Mouse (Mus musculus) intestine, embryonic 16.5 days (tissue): ENCODE measurements around the gene Cux1. TPM values are rescaled to one million over a fixed set of nuclear protein-coding genes. Genes with fewer than 3 reads are reported as not detected.
A peak's percentile ranks its signal among the peaks of the same experiment; 100 is the strongest.

Source experiments
- ATAC-seq: fragments of 200-750 bp; cut with Nextera tagmentation; 2 replicates; pipeline ENCODE4 v1.8.0; 2017; ENCODE audit warnings: moderate TSS enrichment, moderate library complexity
- H3K27ac ChIP-seq: fragments of 300-500 bp; sonication (generic); 2 replicates; pipeline ENCODE4 v1.5.1; 2014; ENCODE audit warnings: mild to moderate bottlenecking, low read length
- H3K27me3 ChIP-seq: fragments of 300-500 bp; sonication (generic); replicated peaks from 2 replicates; pipeline ENCODE4 v1.6.1; 2014; ENCODE audit warnings: low read length, control low read depth, mixed read lengths; ENCODE audit not compliant: control insufficient read depth, insufficient read depth
- H3K36me3 ChIP-seq: fragments of 300-500 bp; sonication (generic); 2 replicates; pipeline ENCODE4 v1.6.1; 2014; ENCODE audit warnings: low read length, control low read depth; ENCODE audit not compliant: control insufficient read depth, insufficient read depth
- H3K4me1 ChIP-seq: fragments of 300-500 bp; sonication (generic); 2 replicates; pipeline ENCODE4 v1.6.1; 2014; ENCODE audit warnings: low read length, control low read depth, mixed read lengths; ENCODE audit not compliant: control insufficient read depth, insufficient read depth
- H3K4me2 ChIP-seq: fragments of 300-500 bp; sonication (generic); 2 replicates; pipeline ENCODE4 v1.6.1; 2014; ENCODE audit warnings: low read depth, low read length, control low read depth
- H3K4me3 ChIP-seq: fragments of 300-500 bp; sonication (generic); 2 replicates; pipeline ENCODE4 v1.5.1; 2014; ENCODE audit warnings: mild to moderate bottlenecking, low read length
- H3K9ac ChIP-seq: fragments of 300-500 bp; sonication (generic); 2 replicates; pipeline ENCODE4 v1.6.1; 2014; ENCODE audit warnings: low read depth, low read length
- H3K9me3 ChIP-seq: fragments of 300-500 bp; sonication (generic); 2 replicates; pipeline ENCODE4 v1.6.1; 2016; ENCODE audit warnings: low read length, control low read depth; ENCODE audit not compliant: control insufficient read depth
- WGBS: fragments of 180-500 bp; shearing (Covaris S2); extraction: QIAGEN DNeasy Blood & Tissue Kit; methylation state at CpG from one replicate; pipeline ENCODE4 v1.1.7; 2014; 5-methylcytosine and 5-hydroxymethylcytosine counted together
- polyA plus RNA-seq: library from polyadenylated mRNA; unstranded; fragments of >200 nt; fragmentation: Nextera tagmentation; extraction: Ambion mirVana; gene quantifications from 2 replicates; pipeline ENCODE4 v1.2.1, GENCODE M21; 2015

The Cux1 gene
- polyA plus RNA-seq, 1 experiment from 2014 or later: 62.5 TPM

DNA sequence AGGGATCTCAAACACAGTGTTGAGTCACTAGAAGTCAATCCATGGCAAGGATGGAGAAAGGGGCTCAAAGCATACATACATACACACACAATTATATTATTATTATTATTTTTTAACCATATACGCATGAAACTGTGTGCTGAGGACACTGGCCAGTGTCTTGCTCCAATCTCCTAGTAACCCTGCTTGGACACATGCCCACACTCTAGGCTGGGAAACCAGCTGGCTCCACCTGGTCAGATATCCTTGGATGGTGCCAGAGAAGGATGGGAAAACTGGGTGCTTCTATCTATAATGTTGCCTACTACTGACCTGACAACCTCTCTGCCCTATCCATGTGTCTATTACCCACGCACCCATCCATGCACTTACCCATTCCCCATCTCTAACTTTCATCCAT lies 275.7 kb downstream of the Cux1 start:
- Histone ChIP-seq H3K36me3 (no peaks in the 10 kb centered on the region), H3K9me3 (no peaks in the 10 kb centered on the region), H3K4me2 (no peak overlapping the region), H3K27ac (no peak overlapping the region), H3K9ac (no peak overlapping the region), H3K27me3 (no peaks in the 10 kb centered on the region), H3K4me3 (no peak overlapping the region), H3K4me1 (no peaks in the 10 kb centered on the region)
- WGBS: 85% methylated on average over 2 of the region's 2 CpGs
- no peak for ATAC-seq

DNA sequence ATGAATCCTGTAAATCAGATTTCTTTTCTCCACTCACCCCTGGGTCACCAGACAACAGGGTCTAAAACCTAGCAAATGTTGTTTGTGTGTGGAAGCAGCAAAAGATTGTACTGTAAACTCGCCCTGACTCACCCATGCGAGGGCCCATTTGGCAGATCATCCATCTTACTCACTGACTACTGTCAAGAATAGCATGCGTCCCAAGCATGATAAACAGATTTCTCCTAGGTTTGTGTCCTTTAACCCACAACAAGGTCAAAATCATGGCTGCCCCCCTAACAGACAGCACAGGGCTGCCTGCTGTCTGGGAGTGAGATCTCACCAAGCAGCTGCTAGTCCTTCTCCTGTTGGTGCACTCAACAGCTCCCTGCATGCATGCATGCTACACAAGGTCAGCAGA lies 277.5 kb downstream of the Cux1 start:
- no peaks in the 10 kb centered on the region for H3K36me3 ChIP-seq
- 81% methylated on average over 3 of the region's 3 CpGs for WGBS
- no peak for ATAC-seq
- H3K27me3 ChIP-seq: no peaks in the 10 kb centered on the region
- H3K4me1 ChIP-seq: no peaks in the 10 kb centered on the region
- no peak overlapping the region for H3K4me2 ChIP-seq
- 0 out of 2 replicates have a peak overlapping the region, but pooled peaks have one; percentile 5 for H3K9ac ChIP-seq
- H3K9me3 ChIP-seq: no peaks in the 10 kb centered on the region
- no peak overlapping the region for H3K27ac ChIP-seq
- H3K4me3 ChIP-seq: no peak overlapping the region

DNA sequence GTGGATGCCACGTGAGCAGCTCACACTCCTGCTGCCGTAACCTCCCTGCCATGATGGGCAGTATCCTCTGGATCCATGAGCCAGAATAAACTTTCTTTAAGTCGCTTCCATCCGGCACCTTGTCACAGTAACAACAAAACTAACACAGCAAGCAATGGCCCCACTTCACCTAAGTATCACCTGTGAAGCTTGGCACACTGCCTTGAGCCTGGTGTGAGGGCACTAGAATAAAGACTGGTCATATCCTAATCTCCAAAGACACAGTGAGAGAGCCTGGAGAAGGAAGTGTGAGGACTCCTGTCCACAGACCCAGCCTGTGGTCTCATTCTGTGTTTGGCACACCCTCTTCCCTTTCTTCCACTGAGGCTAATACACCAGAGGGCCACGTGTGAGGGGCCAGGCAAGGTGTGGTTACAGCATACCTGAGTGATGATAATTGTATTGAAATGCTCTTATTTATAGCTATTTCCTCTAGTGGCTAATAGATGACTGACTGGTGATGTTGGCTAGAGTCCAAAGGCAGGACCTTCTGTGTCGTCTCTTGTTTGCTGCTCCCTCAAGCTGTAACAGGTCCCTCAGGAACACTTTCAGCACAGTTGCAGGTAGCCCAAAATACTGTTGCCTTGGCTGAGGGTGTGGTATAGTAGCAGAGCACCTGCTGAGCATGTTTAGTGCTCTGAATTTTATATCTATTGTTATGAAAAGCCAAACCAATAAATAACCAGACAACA lies 278.8 kb downstream of the Cux1 start:
- 74% methylated on average over 6 of the region's 6 CpGs for WGBS

DNA sequence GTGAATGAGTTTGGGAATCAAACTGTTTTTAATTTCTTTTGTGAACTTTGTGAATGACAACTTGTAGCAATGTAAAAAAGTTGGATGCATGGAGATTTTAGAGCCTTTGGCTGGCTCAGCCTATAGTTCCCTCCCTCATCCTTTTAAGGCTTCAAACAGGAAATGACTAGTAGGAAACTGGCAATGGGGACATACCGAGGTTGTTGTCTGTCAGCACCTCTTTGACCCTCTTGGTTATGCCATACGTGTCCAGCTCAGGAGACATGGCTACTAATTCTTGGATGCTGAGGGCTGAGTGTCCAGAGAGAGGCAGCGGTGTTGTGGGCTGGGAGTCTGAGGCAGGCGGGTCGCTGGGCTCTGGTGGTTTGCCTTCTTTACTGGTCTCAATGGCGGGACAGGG lies 280.7 kb downstream of the Cux1 start:
- no peak for ATAC-seq
- Histone ChIP-seq H3K4me3 (no peak overlapping the region), H3K4me1 (no peaks in the 10 kb centered on the region), H3K27ac (no peak overlapping the region), H3K4me2 (no peak overlapping the region), H3K9ac (no peak overlapping the region), H3K9me3 (no peaks in the 10 kb centered on the region), H3K27me3 (no peaks in the 10 kb centered on the region), H3K36me3 (no peaks in the 10 kb centered on the region)
- WGBS: 79% methylated on average over 6 of the region's 6 CpGs

More for the DNA sequence above, 278.8 kb downstream of the Cux1 start:
- Histone ChIP-seq H3K27me3 (no peaks in the 10 kb centered on the region), H3K4me3 (no peak overlapping the region), H3K36me3 (no peaks in the 10 kb centered on the region), H3K27ac (no peak overlapping the region), H3K4me2 (no peak overlapping the region), H3K9me3 (no peaks in the 10 kb centered on the region), H3K4me1 (no peaks in the 10 kb centered on the region), H3K9ac (no peak overlapping the region)
- peak; percentile 42 for ATAC-seq

DNA sequence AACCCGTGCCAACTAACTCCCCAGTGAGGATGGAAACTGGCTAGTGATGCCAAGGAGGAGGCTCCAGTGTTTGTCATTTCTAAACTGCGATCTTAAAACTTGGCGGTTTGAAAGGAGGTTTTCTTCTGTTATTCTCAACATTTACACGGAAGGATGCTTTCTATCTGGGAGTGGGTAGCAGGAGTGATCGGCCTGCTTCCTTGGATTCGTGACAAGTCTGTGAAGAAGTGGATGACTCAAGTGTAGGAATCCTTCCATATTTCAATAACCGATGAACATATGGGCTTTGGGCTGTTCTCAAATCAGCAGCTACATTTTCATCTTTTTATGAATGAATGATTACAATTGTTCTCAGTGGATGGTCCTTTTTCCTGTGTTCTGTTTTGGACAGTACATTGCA lies 282.2 kb downstream of the Cux1 start:
- Histone ChIP-seq H3K9ac (no peak overlapping the region), H3K4me2 (no peak overlapping the region), H3K4me3 (no peak overlapping the region), H3K27ac (no peak overlapping the region), H3K27me3 (no peaks in the 10 kb centered on the region), H3K4me1 (no peaks in the 10 kb centered on the region), H3K36me3 (no peaks in the 10 kb centered on the region), H3K9me3 (no peaks in the 10 kb centered on the region)
- no peak for ATAC-seq
- WGBS: 89% methylated on average over 7 of the region's 7 CpGs

DNA sequence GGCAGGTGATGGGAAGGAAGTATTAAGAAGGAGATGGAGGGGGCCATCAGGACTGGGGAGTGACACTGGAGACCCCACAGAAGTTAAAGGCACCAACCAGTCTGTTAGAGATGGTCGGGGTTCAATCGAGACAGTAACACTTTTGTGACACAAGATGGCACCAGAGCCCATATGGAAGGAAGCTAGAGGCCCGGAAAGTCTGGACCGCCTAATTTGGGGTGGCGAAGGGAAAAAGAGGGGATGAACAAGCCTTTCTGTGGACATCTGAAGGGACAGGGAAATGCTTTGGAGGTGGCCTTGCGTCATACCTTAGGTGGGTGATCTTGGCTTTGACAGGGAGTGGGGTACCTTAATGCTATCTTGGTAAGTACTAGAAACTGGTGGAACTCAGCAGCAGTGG lies 285.9 kb downstream of the Cux1 start:
- Histone ChIP-seq H3K4me3 (no peak overlapping the region), H3K9me3 (no peaks in the 10 kb centered on the region), H3K27me3 (no peaks in the 10 kb centered on the region), H3K4me1 (no peaks in the 10 kb centered on the region), H3K27ac (no peak overlapping the region), H3K36me3 (peaks cover 17% of the 10 kb centered on the region), H3K9ac (no peak overlapping the region), H3K4me2 (no peak overlapping the region)
- WGBS: 59% methylated on average over 6 of the region's 6 CpGs
- no peak for ATAC-seq

DNA sequence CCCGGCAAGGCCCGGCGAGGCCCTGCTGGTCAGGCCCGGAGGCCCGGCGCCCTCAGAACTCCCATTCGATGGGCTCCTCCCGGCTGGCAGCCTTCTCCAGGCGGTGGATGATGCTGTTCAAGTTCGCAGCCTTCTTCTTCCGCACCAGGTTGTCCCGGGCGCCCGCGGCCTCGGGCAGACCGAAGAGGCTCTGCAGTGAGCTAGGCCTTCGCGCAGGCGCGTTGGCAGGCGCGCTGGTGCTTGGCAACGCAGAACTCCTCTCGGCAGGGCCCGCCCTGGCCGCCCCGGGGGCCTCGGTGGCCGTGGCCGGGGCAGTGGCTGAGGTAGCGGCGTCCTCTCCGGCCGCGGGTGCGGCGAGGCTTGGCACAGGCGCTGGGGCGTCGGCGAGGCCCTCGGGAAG lies 292.6 kb downstream of the Cux1 start:
- WGBS: 88% methylated on average over 43 of the region's 43 CpGs
- H3K4me1 ChIP-seq: peaks cover 1% of the 10 kb centered on the region; the same call in 1 of the 2 replicates
- ATAC-seq: no peak
- peaks cover 31% of the 10 kb centered on the region for H3K36me3 ChIP-seq
- no peak overlapping the region for H3K9ac ChIP-seq
- H3K4me3 ChIP-seq: no peak overlapping the region
- no peaks in the 10 kb centered on the region for H3K27me3 ChIP-seq
- no peak overlapping the region for H3K27ac ChIP-seq
- H3K9me3 ChIP-seq: no peaks in the 10 kb centered on the region
- no peak overlapping the region for H3K4me2 ChIP-seq

DNA sequence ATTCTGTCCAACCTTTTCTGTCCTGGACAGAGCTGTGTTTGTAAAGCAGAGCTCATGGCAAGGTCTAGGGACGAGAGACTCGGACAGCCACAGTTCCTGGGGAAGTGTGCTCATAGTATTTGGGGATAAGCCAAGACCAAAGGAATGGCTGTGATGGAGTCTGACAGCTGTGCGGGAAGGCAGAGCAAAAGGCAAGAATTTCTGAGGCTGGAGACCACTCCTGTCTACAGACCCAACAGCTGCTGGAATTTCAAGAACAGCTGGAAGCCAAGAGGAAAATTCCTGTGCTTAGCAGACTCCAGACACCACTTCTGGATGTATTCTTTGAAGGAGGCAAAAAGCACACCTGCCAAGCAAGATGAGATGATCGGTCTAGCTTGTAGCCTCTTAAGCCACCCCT lies 297.4 kb downstream of the Cux1 start:
- Histone ChIP-seq H3K27me3 (no peaks in the 10 kb centered on the region), H3K36me3 (peaks cover 6% of the 10 kb centered on the region; the same call in 1 of the 2 replicates), H3K4me1 (peaks cover 3% of the 10 kb centered on the region; the same call in 1 of the 2 replicates), H3K4me2 (no peak overlapping the region), H3K27ac (no peak overlapping the region), H3K9ac (no peak overlapping the region), H3K9me3 (no peaks in the 10 kb centered on the region), H3K4me3 (no peak overlapping the region)
- ATAC-seq: 0 out of 2 replicates have a peak, but pooled peaks have one; percentile 21
- 54% methylated on average over 4 of the region's 4 CpGs for WGBS

DNA sequence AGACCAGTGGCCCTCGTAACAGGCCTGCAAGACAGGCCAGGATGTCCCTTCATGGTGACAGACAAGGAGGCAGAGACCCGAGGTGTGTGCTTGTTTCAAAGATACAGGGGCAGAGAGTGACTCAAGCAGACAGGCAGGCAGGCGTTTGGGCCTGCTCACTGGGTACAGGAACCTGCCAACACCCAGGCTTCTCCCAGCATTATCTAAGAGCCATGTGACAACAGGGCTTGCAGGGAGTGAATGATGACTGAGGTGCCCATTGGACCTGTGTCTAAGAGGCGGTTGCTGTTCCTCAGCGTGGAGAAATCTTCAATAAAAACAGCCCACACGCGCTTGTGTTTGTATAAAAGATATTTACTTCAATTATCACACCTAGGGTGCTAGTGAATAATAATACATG lies 301.2 kb downstream of the Cux1 start:
- 73% methylated on average over 7 of the region's 7 CpGs for WGBS
- ATAC-seq: no peak

DNA sequence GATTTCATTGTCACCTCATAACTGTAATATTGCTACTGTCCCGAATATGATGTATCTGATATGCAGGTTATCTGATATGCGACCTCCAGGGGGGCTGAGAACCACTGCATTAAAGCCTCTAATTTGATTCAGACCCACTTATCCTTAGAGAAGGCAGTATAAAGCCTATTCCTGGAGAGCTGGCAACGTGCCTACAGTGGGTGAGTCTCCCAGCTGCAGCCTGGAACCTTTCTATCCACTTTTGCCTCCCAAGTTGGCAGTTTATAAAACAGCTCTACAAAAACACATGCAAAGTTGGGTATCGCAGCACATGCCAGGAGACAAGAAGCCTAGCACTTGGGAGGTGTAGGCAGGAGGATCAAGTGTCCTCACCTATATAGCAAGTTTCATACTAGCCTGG lies 303.9 kb downstream of the Cux1 start:
- H3K4me1 ChIP-seq: peaks cover 5% of the 10 kb centered on the region

More for the DNA sequence above, 301.2 kb downstream of the Cux1 start:
- Histone ChIP-seq H3K4me3 (no peak overlapping the region), H3K4me1 (peaks cover 6% of the 10 kb centered on the region), H3K9ac (no peak overlapping the region), H3K27me3 (no peaks in the 10 kb centered on the region), H3K27ac (no peak overlapping the region), H3K9me3 (no peaks in the 10 kb centered on the region), H3K36me3 (no peaks in the 10 kb centered on the region), H3K4me2 (no peak overlapping the region)

More for the DNA sequence above, 303.9 kb downstream of the Cux1 start:
- no peak for ATAC-seq
- Histone ChIP-seq H3K36me3 (no peaks in the 10 kb centered on the region), H3K27me3 (no peaks in the 10 kb centered on the region), H3K4me2 (no peak overlapping the region), H3K9ac (no peak overlapping the region), H3K9me3 (no peaks in the 10 kb centered on the region), H3K4me3 (no peak overlapping the region), H3K27ac (no peak overlapping the region)
- 82% methylated on average over 4 of the region's 4 CpGs for WGBS
